Mouse (Mus musculus) embryonic facial prominence, embryonic 13.5 days (tissue): ENCODE measurements around the gene Phkg2. TPM values are rescaled to one million over a fixed set of nuclear protein-coding genes. Genes with fewer than 3 reads are reported as not detected.

Source experiments
- ATAC-seq: fragments of 200-750 bp; cut with Nextera tagmentation; 2 replicates; pipeline ENCODE4 v1.8.0; 2017; ENCODE audit warnings: low read depth; ENCODE audit not compliant: insufficient number of reproducible peaks, insufficient read depth, low FRiP score, low TSS enrichment
- H3K27ac ChIP-seq: fragments of 300-500 bp; sonication (generic); 2 replicates; pipeline ENCODE4 v1.5.1; 2015; ENCODE audit warnings: moderate library complexity, mild to moderate bottlenecking, inconsistent platforms
- H3K27me3 ChIP-seq: fragments of 300-500 bp; sonication (generic); 2 replicates; pipeline ENCODE4 v1.6.1; 2015; ENCODE audit warnings: mild to moderate bottlenecking, inconsistent platforms
- H3K36me3 ChIP-seq: fragments of 300-500 bp; sonication (generic); 2 replicates; pipeline ENCODE4 v1.6.1; 2015; ENCODE audit warnings: mild to moderate bottlenecking, inconsistent platforms
- H3K4me1 ChIP-seq: fragments of 300-500 bp; sonication (generic); 2 replicates; pipeline ENCODE4 v1.6.1; 2015; ENCODE audit warnings: inconsistent platforms
- H3K4me2 ChIP-seq: fragments of 300-500 bp; sonication (generic); 2 replicates; pipeline ENCODE4 v1.6.1; 2015; ENCODE audit warnings: moderate library complexity, mild to moderate bottlenecking, inconsistent platforms
- H3K4me3 ChIP-seq: fragments of 300-500 bp; sonication (generic); 2 replicates; pipeline ENCODE4 v1.5.1; 2015; ENCODE audit warnings: mild to moderate bottlenecking, inconsistent platforms
- H3K9ac ChIP-seq: fragments of 300-500 bp; sonication (generic); 2 replicates; pipeline ENCODE4 v1.6.1; 2015; ENCODE audit warnings: mild to moderate bottlenecking, inconsistent platforms
- H3K9me3 ChIP-seq: fragments of 300-500 bp; sonication (generic); 2 replicates; pipeline ENCODE4 v1.6.1; 2016; ENCODE audit warnings: inconsistent platforms
- WGBS: fragments of 180-500 bp; shearing (Covaris S2); methylation state at CpG from one replicate; pipeline ENCODE4 v1.1.7; 2015; ENCODE audit warnings: mixed read lengths; 5-methylcytosine and 5-hydroxymethylcytosine counted together
- polyA plus RNA-seq: library from polyadenylated mRNA; unstranded; fragments of >200 nt; fragmentation: Nextera tagmentation; extraction: Ambion mirVana; gene quantifications from 2 replicates; pipeline ENCODE4 v1.2.1, GENCODE M21; 2015

The Phkg2 gene
- polyA plus RNA-seq, result 39.7 and 40.6 TPM in 2 replicates

GRCm38 (mm10) chr7:127572895-127573471 lies at the start of gene Phkg2:
Gene Phkg2, plus strand, starts transcription at chr7:127573340.
- under 1% methylated on average over 17 of the region's 17 CpGs for WGBS
- peak within 1 kb of the TSS; percentile 95 for H3K4me2 ChIP-seq
- H3K36me3 ChIP-seq, result peaks cover 28% of the 10 kb centered on the region
- no peaks in the 10 kb centered on the region for H3K9me3 ChIP-seq
- peak within 1 kb of the TSS; percentile 87 for H3K9ac ChIP-seq
- peak within 1 kb of the TSS; percentile 78 for H3K4me3 ChIP-seq
- H3K27ac ChIP-seq, result peak within 1 kb of the TSS; percentile 74
- no peaks in the 10 kb centered on the region for H3K27me3 ChIP-seq
- peak; percentile 93 for ATAC-seq
- peaks cover 19% of the 10 kb centered on the region for H3K4me1 ChIP-seq

DNA sequence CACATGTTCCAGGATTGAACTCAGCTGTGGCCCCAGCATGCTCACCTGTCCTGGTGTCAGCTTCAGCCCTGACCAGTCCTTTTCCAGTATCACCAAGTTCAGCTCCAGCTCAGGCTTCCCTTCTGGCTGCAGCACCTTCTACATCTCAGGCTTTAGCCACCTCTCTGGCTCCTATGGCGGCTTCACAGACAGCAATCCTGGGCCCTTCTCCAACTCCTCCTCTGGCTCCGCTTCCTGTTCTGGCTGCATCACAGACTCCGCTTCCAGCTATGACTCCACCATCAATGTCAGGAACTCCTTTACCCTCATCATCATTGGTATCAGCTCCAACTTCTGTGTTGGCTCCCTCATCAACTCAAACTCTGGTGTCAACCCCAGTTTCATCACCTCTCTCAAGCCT lies 31.5 kb upstream of the Phkg2 start:
- Histone ChIP-seq H3K9ac (no peak overlapping the region), H3K27ac (no peak overlapping the region), H3K9me3 (no peaks in the 10 kb centered on the region), H3K36me3 (peaks cover 95% of the 10 kb centered on the region), H3K27me3 (no peaks in the 10 kb centered on the region), H3K4me3 (no peak overlapping the region), H3K4me2 (no peak overlapping the region), H3K4me1 (no peaks in the 10 kb centered on the region)
- WGBS, result 93% methylated on average over 3 of the region's 3 CpGs
- no peak for ATAC-seq

DNA sequence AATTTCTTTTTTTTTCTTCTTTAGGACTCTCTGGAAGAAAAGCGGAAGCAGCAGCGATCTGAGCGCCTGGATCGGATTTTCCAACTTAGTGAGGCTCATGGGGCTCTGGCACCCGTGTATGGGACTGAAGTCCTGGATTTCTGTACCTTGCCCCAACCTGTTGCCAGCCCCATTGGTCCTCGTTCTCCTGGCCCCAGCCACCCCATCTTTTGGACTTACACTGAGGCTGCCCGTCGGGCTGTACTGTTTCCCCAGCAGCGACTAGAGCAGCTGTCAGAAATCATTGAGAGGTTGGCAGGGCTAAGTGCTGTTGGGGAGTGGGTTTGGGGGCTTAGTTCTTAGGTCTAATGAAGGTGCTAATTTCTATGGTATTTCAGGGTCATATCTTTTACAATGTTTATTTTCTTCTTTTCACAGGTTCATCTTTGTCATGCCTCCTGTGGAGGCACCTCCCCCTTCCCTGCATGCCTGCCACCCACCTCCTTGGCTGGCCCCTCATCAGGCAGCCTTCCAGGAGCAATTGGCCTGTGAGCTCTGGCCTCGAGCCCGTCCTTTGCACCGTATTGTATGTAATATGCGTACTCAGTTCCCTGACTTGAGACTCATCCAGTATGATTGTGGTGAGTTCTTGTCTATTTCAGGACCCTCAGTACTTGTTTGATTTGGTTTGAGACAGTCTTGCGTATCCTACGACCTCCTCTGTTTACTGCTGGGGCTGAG lies 23.9 kb upstream of the Phkg2 start:
- Histone ChIP-seq H3K9me3 (no peaks in the 10 kb centered on the region), H3K4me2 (no peak overlapping the region), H3K27me3 (no peaks in the 10 kb centered on the region), H3K27ac (no peak overlapping the region), H3K4me3 (no peak overlapping the region), H3K9ac (no peak overlapping the region), H3K4me1 (no peaks in the 10 kb centered on the region), H3K36me3 (peaks cover 80% of the 10 kb centered on the region)
- WGBS, result 92% methylated on average over 15 of the region's 15 CpGs
- no peak for ATAC-seq

GRCm38 (mm10) chr7:127551558-127551957 lies 21.6 kb upstream of the Phkg2 start:
- 93% methylated on average over 8 of the region's 8 CpGs for WGBS
- H3K27me3 ChIP-seq, result no peaks in the 10 kb centered on the region
- H3K9ac ChIP-seq, result no peak overlapping the region
- no peak for ATAC-seq
- no peak overlapping the region for H3K4me3 ChIP-seq
- H3K36me3 ChIP-seq, result peaks cover 82% of the 10 kb centered on the region
- no peak overlapping the region for H3K27ac ChIP-seq
- H3K4me2 ChIP-seq, result no peak overlapping the region
- H3K9me3 ChIP-seq, result no peaks in the 10 kb centered on the region
- H3K4me1 ChIP-seq, result no peaks in the 10 kb centered on the region

DNA sequence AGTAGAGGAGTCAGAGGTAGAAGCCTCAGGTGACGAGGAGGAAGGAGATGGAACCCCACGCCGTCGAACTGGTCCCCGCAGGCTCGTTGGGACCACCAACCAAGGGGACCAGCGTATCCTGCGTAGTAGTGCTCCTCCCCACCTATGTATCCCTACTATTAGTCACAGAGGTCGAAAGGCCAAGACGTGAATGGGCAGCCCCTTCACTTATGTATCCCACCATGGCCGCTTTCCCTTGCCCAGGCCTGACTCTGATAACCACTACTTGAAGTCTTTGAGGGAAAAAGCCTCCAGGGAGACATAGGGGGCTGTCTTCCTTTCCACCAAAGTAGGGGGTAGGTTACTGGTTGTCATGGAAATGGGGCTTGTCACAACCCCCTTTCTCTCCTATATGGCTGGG lies 12.6 kb upstream of the Phkg2 start:
- Histone ChIP-seq H3K9ac (no peak overlapping the region), H3K27me3 (no peaks in the 10 kb centered on the region), H3K4me2 (no peak overlapping the region), H3K4me1 (peaks cover 4% of the 10 kb centered on the region; the same call in 1 of the 2 replicates), H3K36me3 (peaks cover 80% of the 10 kb centered on the region), H3K9me3 (no peaks in the 10 kb centered on the region), H3K27ac (no peak overlapping the region), H3K4me3 (no peak overlapping the region)
- ATAC-seq, result no peak
- WGBS, result 87% methylated on average over 11 of the region's 11 CpGs

- H3K36me3 ChIP-seq, result peaks cover 80% of the 10 kb centered on the region
- H3K4me2 ChIP-seq, result no peak within 1 kb of the TSS
- H3K4me3 ChIP-seq, result no peak within 1 kb of the TSS
- H3K27me3 ChIP-seq, result no peaks in the 10 kb centered on the region
- 85% methylated on average over 5 of the region's 5 CpGs for WGBS
- peaks cover 4% of the 10 kb centered on the region; the same call in 1 of the 2 replicates for H3K4me1 ChIP-seq
- peak within 1 kb of the TSS; percentile 33; the same call in 1 of the 2 replicates for H3K27ac ChIP-seq
- no peaks in the 10 kb centered on the region for H3K9me3 ChIP-seq
- H3K9ac ChIP-seq, result no peak within 1 kb of the TSS
- ATAC-seq, result no peak
These were observed 11.7 kb upstream of the Phkg2 start, which contains the start of gene Tmem265 for GRCm38 (mm10) chr7:127561340-127561858. Gene Tmem265, plus strand, starts transcription at chr7:127561390.

- 78% methylated on average over 6 of the region's 6 CpGs for WGBS
- Histone ChIP-seq H3K4me2 (no peak overlapping the region), H3K27ac (0 out of 2 replicates have a peak overlapping the region, but pooled peaks have one; percentile 22), H3K27me3 (no peaks in the 10 kb centered on the region), H3K9ac (no peak overlapping the region), H3K9me3 (no peaks in the 10 kb centered on the region), H3K4me1 (peaks cover 4% of the 10 kb centered on the region; the same call in 1 of the 2 replicates), H3K36me3 (peaks cover 69% of the 10 kb centered on the region), H3K4me3 (no peak overlapping the region)
- ATAC-seq, result no peak
These were observed 8.6 kb upstream of the Phkg2 start for GRCm38 (mm10) chr7:127564381-127565150.

DNA sequence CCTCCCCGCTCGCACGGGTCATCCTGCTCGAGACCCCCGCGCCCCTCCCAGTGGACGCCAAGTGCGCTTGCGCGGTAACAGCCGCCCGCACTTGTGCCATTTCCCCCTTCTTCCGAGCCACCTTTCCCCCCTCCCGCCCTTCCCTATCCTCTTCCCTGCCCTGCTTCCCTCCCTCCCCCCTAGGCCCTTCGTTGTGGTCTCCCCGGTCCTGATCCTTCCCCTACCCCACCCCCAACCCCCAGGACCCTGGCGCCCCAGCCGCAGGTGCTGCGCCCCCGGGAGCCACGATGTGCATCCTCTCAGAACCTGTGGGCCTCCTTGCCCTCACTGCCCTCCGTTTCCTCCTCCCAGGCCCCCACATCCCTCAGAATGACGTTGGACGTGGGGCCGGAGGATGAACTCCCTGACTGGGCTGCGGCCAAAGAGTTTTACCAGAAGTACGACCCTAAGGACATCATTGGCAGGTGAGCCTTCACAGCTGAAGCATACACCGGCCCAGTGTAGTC lies 416 bp downstream of the Phkg2 start:
- under 1% methylated on average over 26 of the region's 28 CpGs for WGBS
- Histone ChIP-seq H3K9me3 (no peaks in the 10 kb centered on the region), H3K9ac (peak overlapping the region; percentile 87), H3K4me2 (peak overlapping the region; percentile 95), H3K36me3 (peaks cover 32% of the 10 kb centered on the region), H3K4me1 (peaks cover 19% of the 10 kb centered on the region), H3K4me3 (peak overlapping the region; percentile 78), H3K27me3 (no peaks in the 10 kb centered on the region), H3K27ac (peak overlapping the region; percentile 33; the same call in 1 of the 2 replicates)
- peak; percentile 17; the same call in 1 of the 2 replicates for ATAC-seq

GRCm38 (mm10) chr7:127574115-127574514 lies 975 bp downstream of the Phkg2 start:
- ATAC-seq, result no peak
- WGBS, result 23% methylated on average over 7 of the region's 7 CpGs
- H3K9ac ChIP-seq, result peak overlapping the region; percentile 87
- no peaks in the 10 kb centered on the region for H3K27me3 ChIP-seq
- H3K4me1 ChIP-seq, result peaks cover 19% of the 10 kb centered on the region
- peak overlapping the region; percentile 95 for H3K4me2 ChIP-seq
- H3K27ac ChIP-seq, result no peak overlapping the region
- H3K4me3 ChIP-seq, result peak overlapping the region; percentile 78
- H3K9me3 ChIP-seq, result no peaks in the 10 kb centered on the region
- H3K36me3 ChIP-seq, result peaks cover 31% of the 10 kb centered on the region

- ATAC-seq, result no peak
- H3K4me3 ChIP-seq, result no peak overlapping the region
- no peaks in the 10 kb centered on the region for H3K9me3 ChIP-seq
- H3K4me1 ChIP-seq, result peaks cover 8% of the 10 kb centered on the region
- WGBS, result 93% methylated on average over 6 of the region's 6 CpGs
- no peak overlapping the region for H3K27ac ChIP-seq
- H3K27me3 ChIP-seq, result no peaks in the 10 kb centered on the region
- H3K36me3 ChIP-seq, result peaks cover 70% of the 10 kb centered on the region
- H3K4me2 ChIP-seq, result no peak overlapping the region
- no peak overlapping the region for H3K9ac ChIP-seq
These were observed 10.1 kb downstream of the Phkg2 start for GRCm38 (mm10) chr7:127583260-127583659.

GRCm38 (mm10) chr7:127585031-127585430 lies 11.9 kb downstream of the Phkg2 start:
- whole genome bisulfite sequencing, result 81% methylated on average over 7 of the region's 7 CpGs
- H3K4me2 ChIP-seq, result no peak overlapping the region
- no peaks in the 10 kb centered on the region for H3K27me3 ChIP-seq
- H3K4me3 ChIP-seq, result no peak overlapping the region
- H3K27ac ChIP-seq, result 0 out of 2 replicates have a peak overlapping the region, but pooled peaks have one; percentile 11
- peaks cover 15% of the 10 kb centered on the region for H3K4me1 ChIP-seq
- peaks cover 62% of the 10 kb centered on the region for H3K36me3 ChIP-seq
- no peaks in the 10 kb centered on the region for H3K9me3 ChIP-seq
- no peak for ATAC-seq
- no peak overlapping the region for H3K9ac ChIP-seq
